Mouse (Mus musculus) brain, embryonic 14.5 days (tissue): ENCODE results near the gene Itga9.

Experiments
- CTCF ChIP-seq: fragments of 200-500 bp; IDR thresholded peaks from 2 replicates; pipeline ENCODE4 v1.5.1; 2012; ENCODE audit warnings: inconsistent platforms, mild to moderate bottlenecking, moderate library complexity, borderline replicate concordance; ENCODE audit not compliant: insufficient read depth, insufficient read length; ENCODE audit errors: extremely low read depth
- POLR2A ChIP-seq: fragments of 200-500 bp; IDR thresholded peaks from 2 replicates; pipeline ENCODE4 v1.6.1; 2012; ENCODE audit warnings: mild to moderate bottlenecking, inconsistent platforms, borderline replicate concordance; ENCODE audit not compliant: poor library complexity, insufficient read depth, insufficient read length, severe bottlenecking; ENCODE audit errors: extremely low read depth

DNA sequence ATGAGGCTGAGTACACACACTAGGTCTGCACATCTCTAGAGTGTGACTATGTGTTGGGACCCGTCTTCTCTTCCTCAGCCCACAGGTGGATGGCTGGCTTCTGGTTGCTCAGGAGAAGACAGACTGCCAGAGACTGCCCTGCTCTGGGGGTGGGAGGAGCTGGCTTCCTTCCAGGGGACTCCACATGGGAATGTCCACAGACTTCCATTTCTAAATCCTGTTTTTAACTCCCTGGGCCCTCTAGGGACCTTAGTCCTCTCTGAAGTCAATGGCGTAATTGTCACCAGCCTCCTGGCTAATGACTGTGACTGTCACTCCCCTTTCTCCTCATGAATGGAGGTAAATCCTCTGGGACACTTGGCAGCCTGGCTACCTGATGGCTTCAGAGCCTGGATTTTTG, 45.4 kb downstream of the Itga9 start:
- TF ChIP-seq CTCF: no peak
- no peak for TF ChIP-seq POLR2A
